Mouse (Mus musculus): ENCODE data around the gene Stat5a. TPM values are rescaled to one million over a fixed set of nuclear protein-coding genes. Genes with fewer than 3 reads are reported as not detected.

Stat5a gene
- total and polyA plus RNA-seq, 3 experiments: 17.5 to 23.6 (median 23.0) TPM

- Histone ChIP-seq H3K9me3 (replicated peaks; ENCODE audit: low read length) (peaks cover 12% of the 10 kb centered on the region), H3K4me1 (ENCODE audit: control insufficient read depth in 1 of 2, insufficient read depth in 2 of 2) (peaks cover 24 to 55% of the 10 kb centered on the region in 2 experiments), H3K9ac (ENCODE audit: insufficient read depth, low read depth) (peak overlapping the region; percentile 21; the same call in 1 of the 2 replicates), H3K27me3 (replicated peaks) (no peaks in the 10 kb centered on the region), H3K27ac (ENCODE audit: insufficient read depth, low read depth) (peak overlapping the region; percentile 74), H3K36me3 (replicated peaks in 1 of 2; ENCODE audit: control insufficient read depth in 1 of 2, insufficient read depth in 1 of 2, low read length in 1 of 2) (peaks cover 49 to 78% of the 10 kb centered on the region in 2 experiments), H3K79me2 (replicated peaks; ENCODE audit: control insufficient read depth, extremely low read depth, insufficient read depth, poor library complexity, severe bottlenecking) (no peaks in the 10 kb centered on the region), H3K4me2 (ENCODE audit: insufficient read depth, low read depth, poor library complexity, severe bottlenecking) (peak overlapping the region; percentile 17), H3K4me3 (replicated peaks in 1 of 3; ENCODE audit: low read depth in 2 of 3, low read length in 2 of 3, poor library complexity in 1 of 3) (no peak overlapping the region)
- TF ChIP-seq CHD2 (IDR thresholded peaks at IDR 0.05; ENCODE audit: low read length): no peak
- 0 out of 2 replicates have a peak, but pooled peaks have one; percentile 34 for TF ChIP-seq POLR2AphosphoS2 (IDR thresholded peaks at IDR 0.05; ENCODE audit: low read depth, low read length)
- peak; percentile 62; the same call in 1 of the 2 replicates for TF ChIP-seq EP300 (IDR thresholded peaks at IDR 0.05; ENCODE audit: low read length)
- no peak for TF ChIP-seq ZC3H11A (IDR thresholded peaks at IDR 0.05; ENCODE audit: low read depth, low read length)
- TF ChIP-seq RCOR1 (conservative IDR thresholded peaks at IDR 0.05; ENCODE audit: low read depth, low read length): 0 out of 2 replicates have a peak, but pooled peaks have one; percentile 48
- no peak for TF ChIP-seq ZMIZ1 (IDR thresholded peaks at IDR 0.05; ENCODE audit: low read depth, low read length)
- TF ChIP-seq MXI1 (IDR thresholded peaks at IDR 0.05; ENCODE audit: low read depth, low read length): 0 out of 2 replicates have a peak, but pooled peaks have one; percentile 46
- TF ChIP-seq BHLHE40 (IDR thresholded peaks at IDR 0.05; ENCODE audit: low read depth, low read length): peak; percentile 30; the same call in 1 of the 2 replicates
- no peak for TF ChIP-seq ETS1 (conservative IDR thresholded peaks at IDR 0.05; ENCODE audit: low read depth, low read length)
- TF ChIP-seq ZKSCAN1 (IDR thresholded peaks at IDR 0.05; ENCODE audit: borderline replicate concordance, low read depth, low read length): no peak
- TF ChIP-seq CHD1 (IDR thresholded peaks at IDR 0.05; ENCODE audit: low read depth, low read length): peak; percentile 55; the same call in 1 of the 2 replicates
- peak; percentile 32; the same call in 1 of the 2 replicates for TF ChIP-seq MEF2A (IDR thresholded peaks at IDR 0.05; ENCODE audit: borderline replicate concordance, low read depth, low read length)
- TF ChIP-seq SIN3A (IDR thresholded peaks at IDR 0.05; ENCODE audit: low read length): peak; percentile 72; the same call in 1 of the 2 replicates
- dilution Hi-C loops (cut with MboI; ENCODE audit: extremely low pct_ligation_motif_present, extremely low pct_unique_long_range_greater_than_20kb, low sequenced_read_pairs) (no loop called here), in situ Hi-C loops (cut with MboI; ENCODE audit: low pct_ligation_motif_present, low pct_unique_long_range_greater_than_20kb, low sequenced_read_pairs) (no loop called here)
- peak; percentile 27 for DNase-seq (ENCODE audit: extremely low read depth)
These were observed 39.5 kb downstream of the Stat5a start for GRCm38 (mm10) chr11:100898441-100899199.

- Histone ChIP-seq H3K27ac (ENCODE audit: insufficient read depth, low read depth) (peak overlapping the region; percentile 89), H3K36me3 (replicated peaks in 1 of 2; ENCODE audit: control insufficient read depth in 1 of 2, insufficient read depth in 1 of 2, low read length in 1 of 2) (peaks cover 50 to 87% of the 10 kb centered on the region in 2 experiments), H3K9me3 (replicated peaks; ENCODE audit: low read length) (peaks cover 12% of the 10 kb centered on the region), H3K27me3 (replicated peaks) (no peaks in the 10 kb centered on the region), H3K9ac (ENCODE audit: insufficient read depth, low read depth) (peak overlapping the region; percentile 31; the same call in 1 of the 2 replicates), H3K4me2 (ENCODE audit: insufficient read depth, low read depth, poor library complexity, severe bottlenecking) (peak overlapping the region; percentile 88), H3K4me1 (ENCODE audit: control insufficient read depth in 1 of 2, insufficient read depth in 2 of 2) (peaks cover 10 to 32% of the 10 kb centered on the region in 2 experiments), H3K79me2 (replicated peaks; ENCODE audit: control insufficient read depth, extremely low read depth, insufficient read depth, poor library complexity, severe bottlenecking) (no peaks in the 10 kb centered on the region; the same call in 1 of the 2 replicates), H3K4me3 (replicated peaks in 1 of 3; ENCODE audit: low read depth in 2 of 3, low read length in 2 of 3, poor library complexity in 1 of 3) (peak overlapping the region; percentile 43 to 55 (median 44))
- in situ Hi-C loops (cut with MboI; ENCODE audit: low pct_ligation_motif_present, low pct_unique_long_range_greater_than_20kb, low sequenced_read_pairs) (no loop called here), dilution Hi-C loops (cut with MboI; ENCODE audit: extremely low pct_ligation_motif_present, extremely low pct_unique_long_range_greater_than_20kb, low sequenced_read_pairs) (no loop called here)
- DNase-seq (ENCODE audit: extremely low read depth): peak; percentile 83
- no peak for TF ChIP-seq KAT2A (IDR thresholded peaks at IDR 0.05; ENCODE audit: insufficient replicate concordance, low read length)
- TF ChIP-seq RAD21 (IDR thresholded peaks at IDR 0.05; ENCODE audit: low read depth, low read length): no peak
- peak; percentile 84; the same call in 1 of the 2 replicates for TF ChIP-seq SIN3A (IDR thresholded peaks at IDR 0.05; ENCODE audit: low read length)
- no peak for TF ChIP-seq CHD1 (IDR thresholded peaks at IDR 0.05; ENCODE audit: low read depth, low read length)
- TF ChIP-seq POLR2AphosphoS2 (IDR thresholded peaks at IDR 0.05; ENCODE audit: low read depth, low read length): no peak
- TF ChIP-seq ZNF384 (IDR thresholded peaks at IDR 0.05; ENCODE audit: low read depth, low read length): peak; percentile 7; the same call in 1 of the 2 replicates
- 0 out of 2 replicates have a peak, but pooled peaks have one; percentile 35 for TF ChIP-seq MAFK (IDR thresholded peaks at IDR 0.05; ENCODE audit: insufficient replicate concordance, low read length)
- TF ChIP-seq POLR2A (IDR thresholded peaks at IDR 0.05; ENCODE audit: low read depth, low read length): peak; percentile 34; the same call in 1 of the 2 replicates
- no peak; a peak in 1 of 4 replicates for TF ChIP-seq CTCF (conservative IDR thresholded peaks at IDR 0.05 in 1 of 2, IDR thresholded peaks at IDR 0.05 in 1 of 2; ENCODE audit: low read depth in 2 of 2, low read length in 2 of 2)
- TF ChIP-seq MEF2A (IDR thresholded peaks at IDR 0.05; ENCODE audit: borderline replicate concordance, low read depth, low read length): peak; percentile 41; the same call in 1 of the 2 replicates
- no peak for TF ChIP-seq RCOR1 (conservative IDR thresholded peaks at IDR 0.05; ENCODE audit: low read depth, low read length)
- TF ChIP-seq TCF12 (IDR thresholded peaks at IDR 0.05; ENCODE audit: low read depth, low read length): peak; percentile 74
- TF ChIP-seq MXI1 (IDR thresholded peaks at IDR 0.05; ENCODE audit: low read depth, low read length): peak; percentile 88
- TF ChIP-seq HCFC1 (IDR thresholded peaks at IDR 0.05; ENCODE audit: low read depth, low read length): no peak
- TF ChIP-seq E2F4 (IDR thresholded peaks at IDR 0.05; ENCODE audit: insufficient replicate concordance, low read depth, low read length): no peak
- TF ChIP-seq PAX5 (IDR thresholded peaks at IDR 0.05; ENCODE audit: low read length): no peak
- TF ChIP-seq MYC (IDR thresholded peaks at IDR 0.05; ENCODE audit: low read depth, low read length): peak; percentile 90
- TF ChIP-seq MAZ (IDR thresholded peaks at IDR 0.05; ENCODE audit: low read depth, low read length): peak; percentile 84
- TF ChIP-seq JUND (conservative IDR thresholded peaks at IDR 0.05; ENCODE audit: low read depth, low read length): peak; percentile 75; the same call in 1 of the 2 replicates
- TF ChIP-seq JUN (IDR thresholded peaks at IDR 0.05; ENCODE audit: insufficient read depth, low read depth, low read length): peak; percentile 52
These were observed 45.6 kb downstream of the Stat5a start for GRCm38 (mm10) chr11:100904580-100905351.
